Mouse (Mus musculus): ENCODE results near the gene Agxt. TPM values are rescaled to one million over a fixed set of nuclear protein-coding genes. Genes with fewer than 3 reads are reported as not detected.

Gene Agxt
- polyA plus RNA-seq, 1 experiment, result not detected

DNA sequence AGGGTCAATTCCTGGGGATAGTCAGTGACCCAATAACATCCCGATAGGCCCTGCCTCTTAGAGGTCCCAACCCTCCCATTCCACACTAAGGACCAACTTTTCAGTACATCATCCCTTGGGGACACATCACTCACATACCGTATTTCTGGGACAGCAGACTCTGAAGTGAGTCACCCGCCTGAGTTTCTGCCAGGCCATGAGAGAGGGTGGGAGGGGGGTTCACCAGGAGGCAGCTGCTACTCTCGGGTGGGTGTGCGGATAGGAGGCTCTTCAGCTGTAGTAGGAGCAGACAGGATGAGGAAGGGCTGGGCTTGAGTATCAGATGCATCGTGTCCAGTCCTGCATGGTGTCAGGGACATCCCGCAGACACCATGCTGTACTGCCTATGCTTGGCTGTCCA, 4.7 kb downstream of the Agxt start:
- no peak for TF ChIP-seq POLR2A (IDR thresholded peaks at IDR 0.05; ENCODE audit: extremely low read depth, insufficient read depth, low read length)
- no peak for TF ChIP-seq CTCF (IDR thresholded peaks at IDR 0.05; ENCODE audit: extremely low read depth, insufficient read depth, low read length)
- no peak overlapping the region for H3K4me3 ChIP-seq (ENCODE audit: insufficient read depth, low read length)
- H3K27ac ChIP-seq (ENCODE audit: insufficient read depth, low read length), result no peak overlapping the region
- no peaks in the 10 kb centered on the region for H3K4me1 ChIP-seq (ENCODE audit: control insufficient read depth, insufficient read depth, low read length)

DNA sequence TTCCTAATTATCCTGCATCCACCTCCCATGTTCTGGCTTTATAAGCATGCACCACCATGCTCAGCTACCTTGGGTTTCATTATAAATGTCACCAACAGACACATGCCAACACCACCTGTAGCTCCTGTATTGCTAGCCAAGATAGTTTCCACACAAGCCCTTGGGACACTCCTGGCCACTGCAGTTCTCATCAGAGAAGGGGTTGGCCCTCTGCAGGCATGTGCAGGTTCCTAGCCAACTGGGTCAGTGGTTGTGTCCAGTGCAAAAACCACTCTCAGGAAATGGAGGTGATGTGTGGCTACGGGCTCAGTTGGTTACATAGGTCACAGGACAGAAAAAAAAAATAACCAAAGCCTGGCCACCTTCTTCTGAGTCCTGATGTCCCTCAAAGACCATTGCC, 7.8 kb downstream of the Agxt start:
- Histone ChIP-seq H3K27ac (ENCODE audit: insufficient read depth, low read length) (no peak overlapping the region), H3K4me3 (ENCODE audit: insufficient read depth, low read length) (no peak overlapping the region)
- TF ChIP-seq POLR2A (IDR thresholded peaks at IDR 0.05; ENCODE audit: extremely low read depth, insufficient read depth, low read length) (no peak), CTCF (IDR thresholded peaks at IDR 0.05; ENCODE audit: extremely low read depth, insufficient read depth, low read length) (no peak)

DNA sequence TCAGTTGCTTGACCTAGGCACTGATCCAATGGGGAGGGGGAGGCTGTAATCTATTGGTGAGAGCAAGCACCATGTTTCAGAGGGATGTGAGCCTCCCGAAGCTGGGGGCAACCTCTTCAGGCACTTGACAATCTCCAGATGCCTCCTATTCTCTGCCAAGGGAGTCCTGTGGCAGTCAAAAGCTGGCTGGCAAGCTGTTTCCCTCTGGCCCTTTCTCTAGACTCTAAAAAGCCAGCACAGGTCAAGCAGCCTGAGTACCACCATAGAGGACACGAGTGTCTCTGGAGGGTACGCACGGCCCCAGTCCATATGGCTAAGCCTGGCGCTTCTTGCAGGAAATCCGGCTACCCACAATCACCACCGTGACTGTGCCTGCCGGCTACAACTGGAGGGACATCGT, 9.1 kb downstream of the Agxt start:
- TF ChIP-seq CTCF (IDR thresholded peaks at IDR 0.05; ENCODE audit: extremely low read depth, insufficient read depth, low read length), result no peak
- TF ChIP-seq POLR2A (IDR thresholded peaks at IDR 0.05; ENCODE audit: extremely low read depth, insufficient read depth, low read length), result no peak
- Histone ChIP-seq H3K4me3 (ENCODE audit: insufficient read depth, low read length) (no peak overlapping the region), H3K27ac (ENCODE audit: insufficient read depth, low read length) (no peak overlapping the region), H3K4me1 (ENCODE audit: control insufficient read depth, insufficient read depth, low read length) (no peaks in the 10 kb centered on the region)

More for the DNA sequence above, 7.8 kb downstream of the Agxt start:
- H3K4me1 ChIP-seq (ENCODE audit: control insufficient read depth, insufficient read depth, low read length), result no peaks in the 10 kb centered on the region

DNA sequence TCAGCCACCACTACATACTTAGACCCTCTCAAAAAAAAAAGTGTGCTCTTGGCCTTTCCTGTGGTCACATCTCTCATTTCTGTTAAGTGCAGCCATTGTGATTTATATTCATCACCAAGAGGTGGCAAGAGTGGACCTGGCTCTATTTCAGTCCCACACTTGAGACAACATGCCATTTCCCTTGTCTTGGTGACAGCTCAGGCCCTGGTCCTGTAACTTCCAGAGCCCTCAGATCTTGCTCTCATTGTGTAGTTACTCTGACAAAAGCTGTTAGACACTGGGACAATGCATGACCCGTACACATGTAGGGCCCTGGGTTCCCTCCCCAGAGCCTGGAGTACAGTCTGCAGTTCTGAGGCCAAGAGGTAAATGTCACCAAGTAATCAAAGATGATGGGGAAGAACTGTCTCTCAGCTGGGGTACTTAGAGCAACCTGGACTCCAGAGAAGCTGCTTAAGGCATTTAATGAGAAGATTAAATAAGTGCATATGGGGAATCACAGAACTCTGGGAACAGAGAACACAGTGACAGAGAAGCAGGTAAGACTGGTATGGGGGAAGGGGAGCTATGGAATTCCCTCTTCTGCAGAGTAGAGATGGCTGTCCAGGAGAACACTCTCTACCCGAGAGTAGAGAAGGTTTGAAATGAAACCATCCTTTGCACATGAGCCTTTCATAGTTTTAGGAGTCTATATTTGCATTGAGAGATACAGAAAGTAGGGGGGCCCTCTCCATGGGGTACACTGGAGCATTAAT, 16.0 kb downstream of the Agxt start:
- no peak for TF ChIP-seq POLR2A (IDR thresholded peaks at IDR 0.05; ENCODE audit: extremely low read depth, insufficient read depth, low read length)
- no peak for TF ChIP-seq CTCF (IDR thresholded peaks at IDR 0.05; ENCODE audit: extremely low read depth, insufficient read depth, low read length)
- no peak overlapping the region for H3K4me3 ChIP-seq (ENCODE audit: insufficient read depth, low read length)
- H3K4me1 ChIP-seq (ENCODE audit: control insufficient read depth, insufficient read depth, low read length), result no peaks in the 10 kb centered on the region
- no peak overlapping the region for H3K27ac ChIP-seq (ENCODE audit: insufficient read depth, low read length)

DNA sequence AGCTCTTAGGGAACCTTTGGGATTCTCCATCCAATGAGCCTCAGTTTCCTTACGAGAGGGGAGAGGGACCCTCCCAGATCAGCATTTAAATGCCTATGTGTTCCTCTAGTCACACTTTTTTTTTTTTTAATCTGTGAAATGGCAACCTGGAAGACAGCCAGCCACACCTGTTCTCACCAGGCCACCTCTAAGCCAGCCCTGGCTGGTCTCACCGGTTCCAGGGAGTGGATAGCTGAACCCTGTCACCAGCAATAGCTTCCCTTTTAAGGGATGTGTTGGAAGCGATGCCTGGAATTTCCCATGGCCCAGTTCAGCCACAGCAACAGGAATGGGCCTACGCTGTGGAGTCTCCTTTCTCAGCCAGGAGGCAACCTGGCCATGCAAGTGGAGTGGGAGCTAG, 22.5 kb downstream of the Agxt start:
- no peak overlapping the region for H3K27ac ChIP-seq (ENCODE audit: insufficient read depth, low read length)
- peaks cover 2% of the 10 kb centered on the region; the same call in 1 of the 2 replicates for H3K4me1 ChIP-seq (ENCODE audit: control insufficient read depth, insufficient read depth, low read length)
- no peak overlapping the region for H3K4me3 ChIP-seq (ENCODE audit: insufficient read depth, low read length)
- TF ChIP-seq POLR2A (IDR thresholded peaks at IDR 0.05; ENCODE audit: extremely low read depth, insufficient read depth, low read length) (no peak), CTCF (IDR thresholded peaks at IDR 0.05; ENCODE audit: extremely low read depth, insufficient read depth, low read length) (no peak)

DNA sequence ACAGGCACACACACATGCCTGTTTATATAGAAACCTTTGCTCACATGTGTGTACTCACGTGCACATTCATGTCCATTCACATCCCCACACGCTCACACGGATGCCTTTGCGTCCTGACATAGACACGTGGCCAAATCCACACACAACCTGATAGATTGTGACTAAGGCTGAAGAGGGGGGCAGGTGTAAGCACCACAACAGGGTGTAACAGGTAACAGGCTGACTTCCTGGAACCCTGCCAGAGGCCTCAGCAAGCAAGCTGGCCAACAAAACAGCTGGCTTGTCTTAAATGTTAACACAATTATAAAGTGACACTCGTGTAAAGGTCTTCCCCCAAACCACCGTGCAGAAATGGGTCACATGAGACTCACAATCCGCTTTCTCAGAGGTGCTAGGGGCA, 23.9 kb downstream of the Agxt start:
- Histone ChIP-seq H3K27ac (ENCODE audit: insufficient read depth, low read length) (no peak overlapping the region), H3K4me1 (ENCODE audit: control insufficient read depth, insufficient read depth, low read length) (peaks cover 2% of the 10 kb centered on the region; the same call in 1 of the 2 replicates), H3K4me3 (ENCODE audit: insufficient read depth, low read length) (no peak overlapping the region)
- TF ChIP-seq CTCF (IDR thresholded peaks at IDR 0.05; ENCODE audit: extremely low read depth, insufficient read depth, low read length) (no peak), POLR2A (IDR thresholded peaks at IDR 0.05; ENCODE audit: extremely low read depth, insufficient read depth, low read length) (no peak)

DNA sequence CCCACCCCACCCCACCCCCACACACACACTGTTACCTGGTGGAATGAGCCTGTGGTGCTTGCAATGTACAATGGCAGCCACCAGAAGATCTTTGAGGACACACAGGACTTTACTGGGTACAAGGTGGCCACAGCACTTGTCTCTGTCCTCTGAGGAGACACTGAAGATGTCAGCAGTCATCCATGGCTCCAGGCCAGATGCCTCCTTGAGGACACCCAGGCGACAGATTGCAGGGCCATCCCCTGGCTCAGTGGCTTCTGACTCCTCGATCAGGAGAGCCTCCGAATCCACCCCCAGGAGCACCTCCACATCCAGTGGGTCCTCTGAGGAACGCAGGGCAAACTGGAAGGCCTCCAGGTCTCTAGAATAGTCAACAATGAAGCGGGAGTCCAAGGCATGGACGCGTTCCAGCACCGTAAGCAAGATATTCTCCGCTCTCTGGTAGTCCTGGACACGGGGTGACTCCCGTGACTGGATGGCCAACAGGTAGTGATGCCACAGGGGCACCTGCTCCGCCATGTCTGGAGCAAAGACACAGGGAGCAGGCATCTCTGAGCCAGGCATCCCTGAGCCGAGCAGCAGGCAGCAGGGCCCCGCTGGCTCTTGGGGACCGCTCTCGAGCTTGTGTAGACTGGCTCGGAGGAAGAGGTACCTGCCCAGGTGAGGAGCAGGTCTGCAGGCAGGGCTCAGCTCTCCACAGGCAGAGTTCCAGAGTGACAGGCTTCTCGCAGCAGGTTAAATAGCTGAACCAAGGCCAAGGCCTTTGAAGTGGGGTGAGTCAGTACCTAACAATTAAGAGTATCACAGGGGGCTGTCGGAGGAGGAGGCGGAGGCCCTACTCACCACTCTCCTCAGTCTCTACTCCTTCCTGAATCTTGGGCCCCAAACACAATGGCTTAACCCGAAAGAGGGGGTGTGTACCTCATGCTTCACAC, 24.8 kb downstream of the Agxt start:
- H3K27ac ChIP-seq (ENCODE audit: insufficient read depth, low read length), result no peak overlapping the region
- TF ChIP-seq POLR2A (IDR thresholded peaks at IDR 0.05; ENCODE audit: extremely low read depth, insufficient read depth, low read length), result no peak
- TF ChIP-seq CTCF (IDR thresholded peaks at IDR 0.05; ENCODE audit: extremely low read depth, insufficient read depth, low read length), result no peak
- H3K4me3 ChIP-seq (ENCODE audit: insufficient read depth, low read length), result no peak overlapping the region
- peaks cover 2% of the 10 kb centered on the region; the same call in 1 of the 2 replicates for H3K4me1 ChIP-seq (ENCODE audit: control insufficient read depth, insufficient read depth, low read length)

DNA sequence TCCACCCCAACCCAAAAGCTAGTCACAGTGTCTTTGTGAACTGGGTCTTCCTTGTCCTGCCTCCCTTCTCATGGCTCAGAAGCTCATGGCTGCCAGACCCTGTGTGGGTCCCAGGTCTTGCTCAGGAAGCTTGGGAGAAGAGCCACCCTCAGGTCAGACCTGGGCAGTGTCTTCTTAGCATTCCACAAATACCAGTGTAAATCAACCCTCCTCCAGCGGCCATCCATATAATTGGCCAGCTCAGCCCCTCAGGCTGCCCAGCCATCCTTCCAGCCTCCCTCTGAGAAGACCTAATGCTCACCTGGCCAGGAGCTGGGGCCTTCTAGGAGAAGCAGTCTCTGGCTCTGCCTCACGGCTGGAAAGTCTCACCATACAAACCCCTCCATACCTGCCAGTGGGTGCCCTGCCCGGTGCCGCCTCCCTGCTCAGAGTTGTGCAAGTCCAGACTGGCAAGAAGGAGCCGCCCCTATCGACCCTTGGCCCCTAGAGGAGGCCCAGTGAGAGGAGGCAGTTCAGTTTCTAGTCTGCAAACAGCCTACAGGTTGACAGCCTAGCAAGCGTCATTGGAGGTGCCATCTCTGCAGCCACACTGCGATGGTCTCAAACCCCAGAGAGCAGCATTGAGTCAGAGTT, 25.6 kb downstream of the Agxt start, which contains the start of gene 2310007B03Rik:
TSS of gene 2310007B03Rik (minus strand) at position 448 of the 633 bp plus-strand sequence.
- H3K4me3 ChIP-seq (ENCODE audit: insufficient read depth, low read length), result no peak within 1 kb of the TSS
- TF ChIP-seq POLR2A (IDR thresholded peaks at IDR 0.05; ENCODE audit: extremely low read depth, insufficient read depth, low read length) (no peak), CTCF (IDR thresholded peaks at IDR 0.05; ENCODE audit: extremely low read depth, insufficient read depth, low read length) (no peak)
- peaks cover 2% of the 10 kb centered on the region; the same call in 1 of the 2 replicates for H3K4me1 ChIP-seq (ENCODE audit: control insufficient read depth, insufficient read depth, low read length)
- no peak within 1 kb of the TSS for H3K27ac ChIP-seq (ENCODE audit: insufficient read depth, low read length)

DNA sequence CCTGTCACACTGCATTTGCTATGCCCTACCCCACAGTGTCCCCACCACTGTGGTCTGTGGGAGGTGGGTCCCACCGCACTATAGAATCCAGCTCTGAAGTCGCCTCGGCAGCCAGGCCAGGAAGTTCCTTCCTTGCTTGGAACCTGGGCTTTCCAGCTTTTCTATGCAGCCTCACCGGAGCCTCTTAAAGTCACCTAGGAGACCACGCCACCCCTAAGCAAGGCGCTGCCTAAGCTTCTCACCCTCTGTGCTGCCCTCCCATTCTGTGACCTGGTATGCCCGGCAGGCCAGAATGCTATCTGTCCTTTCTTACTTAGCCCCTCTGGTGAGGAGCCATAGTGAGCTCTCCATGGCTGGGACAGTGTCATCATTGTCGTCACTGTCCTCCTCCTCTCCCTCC, 26.3 kb downstream of the Agxt start:
- peaks cover 2% of the 10 kb centered on the region; the same call in 1 of the 2 replicates for H3K4me1 ChIP-seq (ENCODE audit: control insufficient read depth, insufficient read depth, low read length)
- H3K27ac ChIP-seq (ENCODE audit: insufficient read depth, low read length), result no peak overlapping the region
- H3K4me3 ChIP-seq (ENCODE audit: insufficient read depth, low read length), result no peak overlapping the region
- TF ChIP-seq CTCF (IDR thresholded peaks at IDR 0.05; ENCODE audit: extremely low read depth, insufficient read depth, low read length) (no peak), POLR2A (IDR thresholded peaks at IDR 0.05; ENCODE audit: extremely low read depth, insufficient read depth, low read length) (no peak)
